Mouse (Mus musculus) liver, postnatal 0 days (tissue): ENCODE results near the gene Efcab12.

Source experiments
- CTCF ChIP-seq: sonication (generic); IDR thresholded peaks from 2 replicates; pipeline ENCODE4 v1.5.1; 2016; ENCODE audit warnings: antibody characterized with exemption, low read depth
- EP300 ChIP-seq: IDR thresholded peaks from 2 replicates; pipeline ENCODE4 v1.6.1; 2016; ENCODE audit warnings: antibody characterized with exemption, low read depth, mild to moderate bottlenecking

DNA sequence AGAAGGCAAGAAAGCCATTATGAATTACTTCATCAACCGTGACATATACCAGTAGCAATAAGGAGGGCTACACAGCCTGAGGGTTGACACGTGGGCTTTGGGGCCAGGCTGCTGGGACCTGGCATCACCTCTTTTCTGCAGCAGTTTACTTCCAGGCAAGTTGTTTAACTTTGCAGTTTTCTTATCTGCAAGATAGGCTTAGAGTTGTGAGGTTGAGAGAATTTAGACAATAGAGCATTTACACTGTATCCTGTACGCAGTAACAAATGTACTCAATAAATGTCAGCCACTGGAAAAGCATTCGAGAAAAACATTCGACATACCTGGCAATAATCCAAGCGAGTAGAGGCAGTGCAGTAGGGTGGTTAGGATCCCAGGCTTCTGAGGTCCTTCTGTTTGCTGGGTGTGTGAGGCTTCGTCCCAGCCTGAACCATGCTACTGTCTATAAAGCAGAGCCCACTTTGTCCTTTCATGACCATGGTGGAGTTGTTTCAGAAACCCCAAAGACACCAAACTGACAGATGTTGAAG, 21.9 kb upstream of the Efcab12 start:
- no peak for TF ChIP-seq CTCF
- TF ChIP-seq EP300: no peak
